Mouse (Mus musculus) cerebellum, adult 2 months (tissue): ENCODE results near the gene Tnp2.

Source experiments
- CTCF ChIP-seq: fragments of 200-500 bp; IDR thresholded peaks from 2 replicates; pipeline ENCODE4 v1.5.1; 2011; ENCODE audit warnings: low read depth, mild to moderate bottlenecking, control low read depth, low read length, moderate library complexity, borderline replicate concordance; ENCODE audit not compliant: insufficient read depth
- POLR2A ChIP-seq: fragments of 200-500 bp; IDR thresholded peaks from 2 replicates; pipeline ENCODE4 v1.6.1; 2011; ENCODE audit warnings: low read length, control low read depth, borderline replicate concordance; ENCODE audit not compliant: insufficient read depth

DNA sequence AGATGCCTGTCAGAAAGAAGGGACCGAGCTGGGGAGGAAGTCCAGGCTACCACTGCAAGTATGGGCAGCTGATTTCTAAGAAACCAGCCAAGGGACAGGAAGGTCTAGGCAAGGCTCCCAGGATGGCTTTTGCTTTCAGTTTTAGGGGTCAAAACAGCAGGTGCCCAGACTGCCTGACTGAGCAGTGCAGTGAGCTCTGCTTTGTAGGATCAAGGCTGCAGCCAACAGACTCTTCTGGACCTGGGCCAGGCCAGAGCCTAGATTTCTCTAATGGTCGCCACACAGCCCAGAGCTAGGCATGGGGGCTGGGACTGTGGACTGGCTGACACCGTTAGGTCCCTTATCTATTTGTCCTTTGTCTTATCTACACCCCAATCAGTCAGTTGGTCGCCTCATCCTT is 13.7 kb downstream of the Tnp2 start:
- TF ChIP-seq CTCF (no peak), POLR2A (no peak)
